Mouse (Mus musculus): ENCODE data around the gene Tmed4. TPM values are rescaled to one million over a fixed set of nuclear protein-coding genes. Genes with fewer than 3 reads are reported as not detected.

Gene Tmed4
- total and polyA plus RNA-seq, 3 experiments: 60.9 to 66.5 TPM; not detected in 1

GRCm38 (mm10) chr11:6222187-6222586, 52.5 kb downstream of the Tmed4 start:
- no peak overlapping the region for H3K9ac ChIP-seq (ENCODE audit: control insufficient read depth, low read depth, low read length, poor library complexity, severe bottlenecking)
- TF ChIP-seq MAX (IDR thresholded peaks at IDR 0.05; ENCODE audit: low read length) (no peak), CTCF (IDR thresholded peaks at IDR 0.05 in 2 of 3, conservative IDR thresholded peaks at IDR 0.05 in 1 of 3; ENCODE audit: control insufficient read depth in 1 of 3, insufficient read depth in 1 of 3, low read depth in 2 of 3, low read length in 3 of 3, poor library complexity in 1 of 3, severe bottlenecking in 1 of 3) (peak in 1 of 3 experiments; percentile 12; a peak in 1 of 6 replicates)
- no peaks in the 10 kb centered on the region for H3K79me2 ChIP-seq (ENCODE audit: control insufficient read depth, insufficient read depth, low read length, poor library complexity)
- peaks cover 7 to 18% of the 10 kb centered on the region in 2 experiments for H3K27me3 ChIP-seq (ENCODE audit: control insufficient read depth in 1 of 2, insufficient read depth in 2 of 2, low read length in 2 of 2)
- H3K36me3 ChIP-seq (ENCODE audit: control insufficient read depth in 1 of 2, insufficient read depth in 2 of 2, low read length in 2 of 2): no peaks in the 10 kb centered on the region
- H3K9me3 ChIP-seq (replicated peaks; ENCODE audit: insufficient read depth, low read length): no peaks in the 10 kb centered on the region
- no peak overlapping the region for H3K27ac ChIP-seq (ENCODE audit: control insufficient read depth, low read depth, low read length)
- no peak overlapping the region for H3K4me3 ChIP-seq (ENCODE audit: control insufficient read depth in 1 of 2, insufficient read depth in 1 of 2, low read depth in 2 of 2, low read length in 2 of 2)
- no peak for DNase-seq (ENCODE audit: low read depth, low spot score)
- H3K4me1 ChIP-seq (ENCODE audit: control insufficient read depth in 1 of 2, insufficient read depth in 2 of 2, low read length in 2 of 2): no peaks in the 10 kb centered on the region

Other genes starting within 250 kb of the Tmed4 start
- 0.03 and 0.04 TPM in 2 replicates for gene Camk2b, start 208.5 kb downstream of the Tmed4 start, total RNA-seq (2012; rRNA removed)
- under 1 TPM in 1 of 2 experiments, not detected in 1; 0.04 TPM for gene Camk2b, start 208.5 kb downstream of the Tmed4 start, polyA plus RNA-seq (2012; ENCODE audit: insufficient read depth in 1 of 2, insufficient read length in 2 of 2, low read depth in 1 of 2, low replicate concordance in 2 of 2, missing spikeins in 1 of 2)
- gene A730071L15Rik, start 74.8 kb downstream of the Tmed4 start, total RNA-seq (2012; rRNA removed): 0.33 and 0.46 TPM in 2 replicates
- under 1 TPM in 1 of 2 experiments, not detected in 1; 0.13 TPM for gene A730071L15Rik, start 74.8 kb downstream of the Tmed4 start, polyA plus RNA-seq (2012; ENCODE audit: insufficient read depth in 1 of 2, insufficient read length in 2 of 2, low read depth in 1 of 2, low replicate concordance in 2 of 2, missing spikeins in 1 of 2)
- gene Nudcd3, start 74.5 kb downstream of the Tmed4 start, total RNA-seq (2012; rRNA removed): 29.8 and 33.3 TPM in 2 replicates
- gene Nudcd3, start 74.5 kb downstream of the Tmed4 start, polyA plus RNA-seq (2012; ENCODE audit: insufficient read depth in 1 of 2, insufficient read length in 2 of 2, low read depth in 1 of 2, low replicate concordance in 2 of 2, missing spikeins in 1 of 2): 10 to 100 TPM in 1 of 2 experiments, not detected in 1; 50.5 TPM
- not detected in 2 replicates for gene Npc1l1, start 44.7 kb downstream of the Tmed4 start, total RNA-seq (2012; rRNA removed)
- under 1 TPM in 1 of 2 experiments, not detected in 1; 0.10 TPM for gene Npc1l1, start 44.7 kb downstream of the Tmed4 start, polyA plus RNA-seq (2012; ENCODE audit: insufficient read depth in 1 of 2, insufficient read length in 2 of 2, low read depth in 1 of 2, low replicate concordance in 2 of 2, missing spikeins in 1 of 2)
- 178 and 201 TPM in 2 replicates for gene Ddx56, start 7.1 kb downstream of the Tmed4 start, total RNA-seq (2012; rRNA removed)
- gene Ddx56, start 7.1 kb downstream of the Tmed4 start, polyA plus RNA-seq (2012; ENCODE audit: insufficient read depth in 1 of 2, insufficient read length in 2 of 2, low read depth in 1 of 2, low replicate concordance in 2 of 2, missing spikeins in 1 of 2): 100 to 1,000 TPM in 1 of 2 experiments, not detected in 1; 138 TPM
- 91.8 and 93.7 TPM in 2 replicates for gene Ogdh, start 16.8 kb upstream of the Tmed4 start, total RNA-seq (2012; rRNA removed)
- 100 to 1,000 TPM in 1 of 2 experiments, 10 to 100 TPM in 1; 94.9 to 118 TPM for gene Ogdh, start 16.8 kb upstream of the Tmed4 start, polyA plus RNA-seq (2012; ENCODE audit: insufficient read depth in 1 of 2, insufficient read length in 2 of 2, low read depth in 1 of 2, low replicate concordance in 2 of 2, missing spikeins in 1 of 2)
- 12.3 and 12.8 TPM in 2 replicates for gene Zmiz2, start 114.2 kb upstream of the Tmed4 start, total RNA-seq (2012; rRNA removed)
- 10 to 100 TPM; 35.5 to 90.3 TPM for gene Zmiz2, start 114.2 kb upstream of the Tmed4 start, polyA plus RNA-seq (2012; ENCODE audit: insufficient read depth in 1 of 2, insufficient read length in 2 of 2, low read depth in 1 of 2, low replicate concordance in 2 of 2, missing spikeins in 1 of 2)
- gene Ppia, start 140.6 kb upstream of the Tmed4 start, total RNA-seq (2012; rRNA removed): 7,288 and 8,303 TPM in 2 replicates
- gene Ppia, start 140.6 kb upstream of the Tmed4 start, polyA plus RNA-seq (2012; ENCODE audit: insufficient read depth in 1 of 2, insufficient read length in 2 of 2, low read depth in 1 of 2, low replicate concordance in 2 of 2, missing spikeins in 1 of 2): 1,000 to 10,000 TPM in 1 of 2 experiments, not detected in 1; 3,662 TPM
- 70.6 and 97.2 TPM in 2 replicates for gene H2afv, start 169.6 kb upstream of the Tmed4 start, total RNA-seq (2012; rRNA removed)
- gene H2afv, start 169.6 kb upstream of the Tmed4 start, polyA plus RNA-seq (2012; ENCODE audit: insufficient read depth in 1 of 2, insufficient read length in 2 of 2, low read depth in 1 of 2, low replicate concordance in 2 of 2, missing spikeins in 1 of 2): 100 to 1,000 TPM in 1 of 2 experiments, not detected in 1; 159 TPM
- gene Purb, start 201.0 kb upstream of the Tmed4 start, total RNA-seq (2012; rRNA removed): 29.3 and 33.9 TPM in 2 replicates
- gene Purb, start 201.0 kb upstream of the Tmed4 start, polyA plus RNA-seq (2012; ENCODE audit: insufficient read depth in 1 of 2, insufficient read length in 2 of 2, low read depth in 1 of 2, low replicate concordance in 2 of 2, missing spikeins in 1 of 2): 10 to 100 TPM; 23.1 to 32.7 TPM
- gene Myo1g, start 246.1 kb upstream of the Tmed4 start, total RNA-seq (2012; rRNA removed): 19.4 and 22.8 TPM in 2 replicates
- gene Myo1g, start 246.1 kb upstream of the Tmed4 start, polyA plus RNA-seq (2012; ENCODE audit: insufficient read depth in 1 of 2, insufficient read length in 2 of 2, low read depth in 1 of 2, low replicate concordance in 2 of 2, missing spikeins in 1 of 2): 10 to 100 TPM in 1 of 2 experiments, not detected in 1; 33.3 TPM

All from MEL (cell line).